Comparison of ENCODE assay signal across 15 mouse cellular contexts in the genomic region with DNA sequence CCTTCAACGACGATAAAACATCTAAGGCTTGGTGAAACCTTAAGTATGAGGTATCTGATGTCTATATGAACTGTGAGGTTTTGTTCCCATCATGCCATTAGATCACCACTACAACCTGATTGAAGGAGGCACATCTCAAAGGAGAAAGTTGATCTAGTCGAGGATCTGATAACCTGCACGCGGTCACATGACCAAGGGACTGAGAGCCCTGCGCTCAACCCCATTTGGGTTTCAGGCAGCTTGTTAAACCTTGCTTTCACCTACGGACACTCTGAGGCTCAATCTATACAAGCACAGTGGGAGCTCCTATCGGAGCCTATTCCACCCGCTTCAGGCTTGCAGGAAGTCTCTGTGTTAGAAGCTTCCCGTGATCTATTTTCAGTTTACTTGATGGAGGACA.
"Had no signal": no experiment of that assay in that cellular context is flagged by ENCODE, and none has a peak within 500 bp of the region (broad histone marks: within the 10 kb centered on the region; RNA-seq: fewer than 3 reads in every experiment).

No protein-coding gene starts in this region.

- H3K27ac ChIP-seq: layer of hippocampus, adult 2 months; limb, embryonic 12.5 days; liver, embryonic 13.5 days; lung, embryonic 15.5 days; macrophage; midbrain, embryonic 12.5 days; neural tube, embryonic 12.5 days; stomach, postnatal 0 days had no signal

- H3K27me3 ChIP-seq: limb, embryonic 12.5 days; liver, embryonic 13.5 days; lung, embryonic 15.5 days; midbrain, embryonic 12.5 days; neural tube, embryonic 12.5 days had no signal

- ATAC-seq: liver, postnatal 0 days had no signal

- H3K4me1 ChIP-seq: liver, embryonic 13.5 days had no signal

- DNase-seq: kidney, postnatal 10 days; kidney, postnatal 4 days; liver; liver, embryonic 13.5 days; liver, postnatal 0 days; lung, postnatal 14 days; thymus, postnatal 4 days had no signal

- H3K36me3 ChIP-seq: limb, embryonic 12.5 days; liver, embryonic 13.5 days; lung, embryonic 15.5 days; midbrain, embryonic 12.5 days; neural tube, embryonic 12.5 days had no signal

- H3K9me3 ChIP-seq: limb, embryonic 12.5 days; liver, embryonic 13.5 days; lung, embryonic 15.5 days; midbrain, embryonic 12.5 days; neural tube, embryonic 12.5 days had no signal

- H3K4me2 ChIP-seq: limb, embryonic 12.5 days; liver, embryonic 13.5 days; lung, embryonic 15.5 days; midbrain, embryonic 12.5 days; neural tube, embryonic 12.5 days had no signal

- H3K9ac ChIP-seq: limb, embryonic 12.5 days; liver, embryonic 13.5 days; liver, postnatal 0 days; lung, embryonic 15.5 days; midbrain, embryonic 12.5 days; neural tube, embryonic 12.5 days had no signal

- H3K4me3 ChIP-seq: layer of hippocampus, adult 2 months; limb, embryonic 12.5 days; liver, embryonic 13.5 days; lung, embryonic 15.5 days; megakaryocyte, embryonic 14.5 days; midbrain, embryonic 12.5 days; neural tube, embryonic 12.5 days had no signal
